Mouse (Mus musculus) CH12.LX (cell line): ENCODE results near the gene Fam234b. TPM values are rescaled to one million over a fixed set of nuclear protein-coding genes. Genes with fewer than 3 reads are reported as not detected.

ENCODE experiments used
- DNase-seq: peaks from one replicate; pipeline ENCODE4 v3.0.0-alpha.2; 2013; ENCODE audit errors: extremely low read depth
- H3K27ac ChIP-seq: 2 replicates; pipeline ENCODE4 v1.5.1; 2012; ENCODE audit warnings: low read depth, mild to moderate bottlenecking, control low read depth, moderate library complexity; ENCODE audit not compliant: insufficient read depth
- H3K27me3 ChIP-seq: replicated peaks from 2 replicates; pipeline ENCODE3; 2012; ENCODE audit warnings: inconsistent platforms
- H3K36me3 ChIP-seq, 2 experiments: replicated peaks in 1 of 2; 2 replicates each; pipeline versions ENCODE3 to v1.6.1; 2012; ENCODE audit warnings: inconsistent platforms in 1 of 2, low read length in 1 of 2, mild to moderate bottlenecking in 1 of 2, mixed read lengths in 1 of 2, moderate library complexity in 1 of 2; ENCODE audit not compliant: control insufficient read depth in 1 of 2, insufficient read depth in 1 of 2
- H3K4me1 ChIP-seq, 2 experiments: 2 replicates each; pipeline ENCODE4 v1.6.1; 2012; ENCODE audit warnings: inconsistent platforms in 1 of 2, moderate library complexity in 1 of 2; ENCODE audit not compliant: insufficient read depth in 2 of 2, control insufficient read depth in 1 of 2
- H3K4me2 ChIP-seq: 2 replicates; pipeline ENCODE4 v1.6.1; 2012; ENCODE audit warnings: low read depth, mild to moderate bottlenecking, control low read depth; ENCODE audit not compliant: poor library complexity, insufficient read depth, severe bottlenecking
- H3K4me3 ChIP-seq, 3 experiments: fragments of 150-350 bp in 1 of 3; sonication (generic) in 1 of 3; replicated peaks in 1 of 3; 2 replicates each; pipeline versions ENCODE3 to v1.5.1; 2011 to 2012; ENCODE audit warnings: low read depth in 2 of 3, low read length in 2 of 3, mild to moderate bottlenecking in 2 of 3, moderate library complexity in 2 of 3, control low read depth in 1 of 3, improper control_type of control experiment in 1 of 3, inconsistent platforms in 1 of 3, mixed read lengths in 1 of 3; ENCODE audit not compliant: poor library complexity in 1 of 3
- H3K79me2 ChIP-seq: replicated peaks from 2 replicates; pipeline ENCODE4 v1.6.1; 2012; ENCODE audit warnings: mild to moderate bottlenecking, moderate library complexity; ENCODE audit not compliant: control insufficient read depth, poor library complexity, insufficient read depth, severe bottlenecking; ENCODE audit errors: extremely low read depth
- H3K9ac ChIP-seq: 2 replicates; pipeline ENCODE4 v1.6.1; 2012; ENCODE audit warnings: low read depth, mild to moderate bottlenecking, control low read depth, moderate library complexity; ENCODE audit not compliant: insufficient read depth
- H3K9me3 ChIP-seq: replicated peaks from 2 replicates; pipeline ENCODE3; 2012; ENCODE audit warnings: low read length, inconsistent platforms, mixed read lengths
- BHLHE40 ChIP-seq: IDR thresholded peaks from 2 replicates; pipeline ENCODE4 v1.6.1; 2011; ENCODE audit warnings: mild to moderate bottlenecking, low read depth, low read length, improper control_type of control experiment
- CHD1 ChIP-seq: IDR thresholded peaks from 2 replicates; pipeline ENCODE4 v1.6.1; 2012; ENCODE audit warnings: low read depth, low read length, improper control_type of control experiment, inconsistent platforms
- CTCF ChIP-seq, 2 experiments: IDR thresholded peaks in 1 of 2; conservative IDR thresholded peaks in 1 of 2; 2 replicates each; pipeline ENCODE4 v1.5.1; 2011 to 2012; ENCODE audit warnings: low read depth in 2 of 2, low read length in 2 of 2, improper control_type of control experiment in 1 of 2, inconsistent platforms in 1 of 2, mild to moderate bottlenecking in 1 of 2, moderate library complexity in 1 of 2
- E2F4 ChIP-seq: IDR thresholded peaks from 2 replicates; pipeline ENCODE4 v1.6.1; 2011; ENCODE audit warnings: low read depth, low read length, improper control_type of control experiment; ENCODE audit not compliant: insufficient replicate concordance
- ELF1 ChIP-seq: IDR thresholded peaks from 2 replicates; pipeline ENCODE4 v1.6.1; 2014; ENCODE audit warnings: low read depth, mild to moderate bottlenecking, inconsistent platforms, low read length, improper control_type of control experiment
- HCFC1 ChIP-seq: IDR thresholded peaks from 2 replicates; pipeline ENCODE4 v1.6.1; 2012; ENCODE audit warnings: low read depth, mild to moderate bottlenecking, inconsistent platforms, low read length, improper control_type of control experiment
- IRF4 ChIP-seq: IDR thresholded peaks from 2 replicates; pipeline ENCODE4 v1.6.1; 2014; ENCODE audit warnings: low read depth, mild to moderate bottlenecking, inconsistent platforms, low read length, improper control_type of control experiment
- JUND ChIP-seq: conservative IDR thresholded peaks from 2 replicates; pipeline ENCODE4 v1.6.1; 2011; ENCODE audit warnings: low read depth, low read length, improper control_type of control experiment
- KAT2A ChIP-seq: IDR thresholded peaks from 2 replicates; pipeline ENCODE4 v1.6.1; 2012; ENCODE audit warnings: low read length, improper control_type of control experiment, inconsistent platforms; ENCODE audit not compliant: insufficient replicate concordance
- MAX ChIP-seq: IDR thresholded peaks from 2 replicates; pipeline ENCODE4 v1.6.1; 2011; ENCODE audit warnings: low read length, improper control_type of control experiment
- MAZ ChIP-seq: IDR thresholded peaks from 2 replicates; pipeline ENCODE4 v1.6.1; 2012; ENCODE audit warnings: low read depth, mild to moderate bottlenecking, inconsistent platforms, low read length, improper control_type of control experiment, moderate library complexity
- MEF2A ChIP-seq: IDR thresholded peaks from 2 replicates; pipeline ENCODE4 v1.6.1; 2014; ENCODE audit warnings: low read depth, mild to moderate bottlenecking, inconsistent platforms, low read length, improper control_type of control experiment, borderline replicate concordance
- MXI1 ChIP-seq: IDR thresholded peaks from 2 replicates; pipeline ENCODE4 v1.6.1; 2011; ENCODE audit warnings: mild to moderate bottlenecking, low read depth, low read length, improper control_type of control experiment
- NELFE ChIP-seq: IDR thresholded peaks from 2 replicates; pipeline ENCODE4 v1.6.1; 2011; ENCODE audit warnings: low read depth, low read length, improper control_type of control experiment
- POLR2A ChIP-seq: IDR thresholded peaks from 2 replicates; pipeline ENCODE4 v1.6.1; 2011; ENCODE audit warnings: low read depth, mild to moderate bottlenecking, improper control_type of control experiment, low read length
- POLR2AphosphoS2 ChIP-seq: IDR thresholded peaks from 2 replicates; pipeline ENCODE4 v1.6.1; 2011; ENCODE audit warnings: low read depth, low read length, improper control_type of control experiment
- RAD21 ChIP-seq: IDR thresholded peaks from 2 replicates; pipeline ENCODE4 v1.6.1; 2011; ENCODE audit warnings: low read depth, mild to moderate bottlenecking, low read length, improper control_type of control experiment, moderate library complexity
- RCOR1 ChIP-seq: conservative IDR thresholded peaks from 2 replicates; pipeline ENCODE4 v1.6.1; 2012; ENCODE audit warnings: low read depth, mild to moderate bottlenecking, inconsistent platforms, low read length, improper control_type of control experiment
- SIN3A ChIP-seq: IDR thresholded peaks from 2 replicates; pipeline ENCODE4 v1.6.1; 2012; ENCODE audit warnings: low read length, improper control_type of control experiment, inconsistent platforms
- SMC3 ChIP-seq: IDR thresholded peaks from 2 replicates; pipeline ENCODE4 v1.6.1; 2011; ENCODE audit warnings: low read depth, low read length, improper control_type of control experiment
- UBTF ChIP-seq: IDR thresholded peaks from 2 replicates; pipeline ENCODE4 v1.6.1; 2012; ENCODE audit warnings: low read depth, mild to moderate bottlenecking, inconsistent platforms, low read length, improper control_type of control experiment, moderate library complexity
- ZC3H11A ChIP-seq: IDR thresholded peaks from 2 replicates; pipeline ENCODE4 v1.6.1; 2012; ENCODE audit warnings: low read depth, mild to moderate bottlenecking, inconsistent platforms, low read length, improper control_type of control experiment
- ZKSCAN1 ChIP-seq: IDR thresholded peaks from 2 replicates; pipeline ENCODE4 v1.6.1; 2012; ENCODE audit warnings: low read depth, inconsistent platforms, low read length, improper control_type of control experiment, borderline replicate concordance
- ZNF384 ChIP-seq: IDR thresholded peaks from 2 replicates; pipeline ENCODE4 v1.6.1; 2012; ENCODE audit warnings: low read depth, low read length, improper control_type of control experiment, inconsistent platforms
- dilution Hi-C: fragments of 300-500 bp; cut with MboI; formaldehyde crosslinking; loops from 2 replicates; pipeline ENCODE4 v1.14.3; 2020; ENCODE audit warnings: low sequenced_read_pairs; ENCODE audit not compliant: extremely low pct_unique_long_range_greater_than_20kb, extremely low pct_ligation_motif_present
- in situ Hi-C: fragments of 300-500 bp; cut with MboI; formaldehyde crosslinking; loops from 3 replicates; pipeline ENCODE4 v1.14.3; 2019; ENCODE audit warnings: low sequenced_read_pairs, low pct_ligation_motif_present, low pct_unique_long_range_greater_than_20kb, mixed read lengths
- polyA plus RNA-seq: library from polyadenylated mRNA; unstranded; fragments of >175 nt; gene quantifications from 2 replicates; pipeline ENCODE4 v1.2.1, GENCODE M21; 2012; ENCODE audit warnings: low read depth; ENCODE audit not compliant: insufficient read length
- total RNA-seq, 2 experiments: library from RNA; depleted of rRNA; stranded (reverse); fragments of 300-350 nt in 1 of 2; fragments of >200 nt in 1 of 2; gene quantifications; 2 replicates each; pipeline ENCODE4 v1.2.3; 2012 to 2014

Gene Fam234b
- total and polyA plus RNA-seq, 3 experiments = 0.04 to 0.76 (median 0.20) TPM

GRCm38 (mm10) chr6:135261124-135261523 is 63.3 kb downstream of the Fam234b start:
- TF ChIP-seq POLR2A (no peak), SMC3 (no peak), RAD21 (no peak), NELFE (no peak), ZKSCAN1 (no peak), CHD1 (no peak), SIN3A (no peak), CTCF (conservative IDR thresholded peaks at IDR 0.05 in 1 of 2, IDR thresholded peaks at IDR 0.05 in 1 of 2; ENCODE audit: low read depth in 2 of 2, low read length in 2 of 2) (no peak), ZNF384 (no peak), MAX (no peak), ZC3H11A (no peak), E2F4 (no peak), KAT2A (no peak), ELF1 (no peak), HCFC1 (no peak)

GRCm38 (mm10) chr6:135262565-135262964 is 64.8 kb downstream of the Fam234b start:
- no peak for TF ChIP-seq UBTF
- TF ChIP-seq ZKSCAN1 = no peak
- TF ChIP-seq ZNF384 = no peak
- TF ChIP-seq MXI1 = no peak
- no peak for TF ChIP-seq POLR2AphosphoS2
- no peak for TF ChIP-seq CHD1
- TF ChIP-seq IRF4 = no peak
- no peak for TF ChIP-seq RCOR1
- no peak for TF ChIP-seq MEF2A
- TF ChIP-seq JUND = no peak
- TF ChIP-seq POLR2A = no peak
- no peak for TF ChIP-seq BHLHE40
- TF ChIP-seq MAZ = no peak
- Histone ChIP-seq H3K27ac (no peak overlapping the region), H3K27me3 (no peaks in the 10 kb centered on the region), H3K4me2 (no peak overlapping the region), H3K9ac (no peak overlapping the region), H3K4me1 (no peaks in the 10 kb centered on the region), H3K36me3 (no peaks in the 10 kb centered on the region), H3K9me3 (peaks cover 5% of the 10 kb centered on the region), H3K4me3 (no peak overlapping the region), H3K79me2 (no peaks in the 10 kb centered on the region)
- in situ Hi-C loops = no loop called here
- DNase-seq = no peak
- dilution Hi-C loops = no loop called here

More at GRCm38 (mm10) chr6:135261124-135261523, 63.3 kb downstream of the Fam234b start:
- Histone ChIP-seq H3K4me1 (no peaks in the 10 kb centered on the region), H3K27ac (no peak overlapping the region), H3K4me3 (no peak overlapping the region), H3K36me3 (no peaks in the 10 kb centered on the region), H3K4me2 (no peak overlapping the region), H3K9ac (no peak overlapping the region), H3K27me3 (no peaks in the 10 kb centered on the region), H3K9me3 (peaks cover 5% of the 10 kb centered on the region), H3K79me2 (no peaks in the 10 kb centered on the region)
- in situ Hi-C loops (no loop called here), dilution Hi-C loops (no loop called here)
- no peak for DNase-seq
